Comparison of ENCODE assay signal across 14 mouse cellular contexts in the genomic region with DNA sequence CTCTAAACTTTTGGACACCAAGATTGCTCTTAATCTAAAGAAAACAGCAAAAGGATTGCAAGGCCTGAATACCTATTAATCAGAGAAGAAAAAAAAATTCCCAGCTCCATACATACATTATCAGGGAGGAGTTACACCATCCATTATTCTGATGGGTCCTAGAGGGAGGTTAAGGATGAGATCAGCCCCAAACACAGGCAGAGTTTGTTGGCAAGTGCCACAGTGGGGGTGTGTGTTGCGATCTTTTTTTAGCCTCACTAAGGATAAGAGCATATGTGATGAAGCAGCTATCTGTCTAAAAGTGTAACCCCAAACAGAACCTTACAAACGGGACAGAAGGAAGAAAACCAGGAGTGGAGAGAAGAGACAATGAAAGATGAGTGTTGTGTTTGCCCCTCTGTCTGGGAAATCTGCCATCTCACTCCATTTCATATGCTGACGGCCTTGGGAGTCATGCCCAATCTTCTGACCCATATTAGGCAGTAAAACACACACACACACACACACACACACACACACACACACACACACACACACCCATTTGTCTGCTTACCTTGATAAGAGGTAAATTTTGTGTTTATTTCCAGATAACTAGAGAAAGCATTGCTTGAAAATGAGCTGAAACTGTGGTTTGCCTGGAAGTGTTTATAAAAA.
DNase-seq lines count a peak whose midpoint lies in the region; ATAC-seq and TF ChIP-seq lines count a peak whose summit lies in the region.
"Had no signal": no experiment of that assay in that cellular context is flagged by ENCODE, and none has a peak within 500 bp of the region (broad histone marks: within the 10 kb centered on the region; RNA-seq: fewer than 3 reads in every experiment).

No protein-coding gene starts in this region.

- no peak for ATAC-seq in cerebellum, adult (ENCODE audit: insufficient number of reproducible peaks, low FRiP score, low TSS enrichment)
- ATAC-seq in lung, embryonic 14.5 days (ENCODE audit: insufficient read depth) = peak; percentile 76
- ATAC-seq in forebrain, embryonic 12.5 days (ENCODE audit: low FRiP score) = no peak

- no peak overlapping the region for H3K4me2 ChIP-seq in lung, embryonic 14.5 days
- H3K4me2 ChIP-seq in forebrain, embryonic 12.5 days = no peak overlapping the region

- peaks cover 12% of the 10 kb centered on the region; the same call in 1 of the 2 replicates for H3K4me1 ChIP-seq in lung, embryonic 14.5 days (ENCODE audit: insufficient read depth)
- no peaks in the 10 kb centered on the region for H3K4me1 ChIP-seq in forebrain, embryonic 12.5 days
- H3K4me1 ChIP-seq: megakaryocyte, embryonic 14.5 days had no signal

- peak; percentile 33 to 47 for DNase-seq in cerebellum, postnatal 10 days
- DNase-seq in lung, embryonic 14.5 days = peak; percentile 58
- no peak for DNase-seq in lung, adult 18-20 months
- DNase-seq in adrenal gland, postnatal 14 days = peak; percentile 77
- peak; percentile 33 for DNase-seq in heart, postnatal 4 days
- no peak for DNase-seq in thymus, postnatal 0 days (ENCODE audit: low spot score)
- DNase-seq: embryo, embryonic 11 days; gastrocnemius, postnatal 14 days; kidney, postnatal 4 days; thymus, postnatal 4 days had no signal

- no peak overlapping the region for H3K27ac ChIP-seq in lung, embryonic 14.5 days (ENCODE audit: low read depth)
- no peak overlapping the region for H3K27ac ChIP-seq in forebrain, embryonic 12.5 days
- H3K27ac ChIP-seq: left cerebral cortex, adult 2 months had no signal

- no peak overlapping the region for H3K9ac ChIP-seq in lung, embryonic 14.5 days
- no peak overlapping the region for H3K9ac ChIP-seq in forebrain, embryonic 12.5 days

- H3K36me3 ChIP-seq in lung, embryonic 14.5 days (ENCODE audit: insufficient read depth) = no peaks in the 10 kb centered on the region
- H3K36me3 ChIP-seq in forebrain, embryonic 12.5 days (replicated peaks) = no peaks in the 10 kb centered on the region

- H3K27me3 ChIP-seq in lung, embryonic 14.5 days (ENCODE audit: insufficient read depth, low read length) = no peaks in the 10 kb centered on the region
- no peaks in the 10 kb centered on the region for H3K27me3 ChIP-seq in forebrain, embryonic 12.5 days
- H3K27me3 ChIP-seq: megakaryocyte, embryonic 14.5 days had no signal

- 32% methylated on average over 3 of the region's 3 CpGs for WGBS in lung, embryonic 14.5 days
- 84% methylated on average over 3 of the region's 3 CpGs for WGBS in forebrain, embryonic 12.5 days

- no peak overlapping the region for H3K4me3 ChIP-seq in lung, embryonic 14.5 days (ENCODE audit: low read depth, low read length)
- H3K4me3 ChIP-seq in forebrain, embryonic 12.5 days (replicated peaks) = no peak overlapping the region
- H3K4me3 ChIP-seq: left cerebral cortex, adult 2 months; megakaryocyte, embryonic 14.5 days had no signal

- TF ChIP-seq CTCF in lung, embryonic 14.5 days (IDR thresholded peaks at IDR 0.05; ENCODE audit: low read depth) = no peak

- H3K9me3 ChIP-seq in lung, embryonic 14.5 days (ENCODE audit: low read depth, low read length) = no peaks in the 10 kb centered on the region
- H3K9me3 ChIP-seq in forebrain, embryonic 12.5 days = no peaks in the 10 kb centered on the region

Comparison
In these comparisons a context has a peak if more than half of its experiments do, and no peak if none do; other contexts are left out.
1. DNase-seq: peak in cerebellum, postnatal 10 days (2 of 2), lung, embryonic 14.5 days (single experiment), adrenal gland, postnatal 14 days (single experiment) and heart, postnatal 4 days (single experiment); none in lung, adult 18-20 months (0 of 2) and thymus, postnatal 0 days (single experiment).